Mouse (Mus musculus): ENCODE measurements around the gene Gon7. TPM values are rescaled to one million over a fixed set of nuclear protein-coding genes. Genes with fewer than 3 reads are reported as not detected.

The Gon7 gene
- polyA plus RNA-seq, 1 experiment from 2014 or later: 30.8 TPM

DNA sequence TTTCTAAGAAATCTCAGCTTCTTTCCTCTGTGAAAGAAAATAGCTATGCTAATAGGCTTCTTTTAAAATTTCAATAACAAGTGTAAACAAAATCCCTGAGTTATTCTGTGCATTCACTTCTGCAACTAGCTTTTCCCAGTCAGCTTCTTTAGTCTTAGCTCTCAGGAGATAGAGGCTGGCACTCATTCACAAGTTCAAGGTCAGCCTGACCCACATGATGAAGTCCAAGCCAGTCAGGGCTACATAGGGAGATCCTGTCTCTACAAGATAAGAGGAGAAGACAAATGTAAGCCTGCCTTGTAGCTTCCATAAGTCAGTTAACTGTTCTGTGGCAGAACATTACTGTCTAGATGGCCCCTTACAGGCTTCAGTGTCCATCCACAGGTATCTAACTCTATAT lies 6.1 kb upstream of the Gon7 start:
- no peak for ATAC-seq
- Histone ChIP-seq H3K9ac (no peak overlapping the region), H3K36me3 (peaks cover 12% of the 10 kb centered on the region; the same call in 1 of the 2 replicates), H3K4me3 (replicated peaks) (no peak overlapping the region), H3K9me3 (no peaks in the 10 kb centered on the region), H3K27ac (no peak overlapping the region), H3K4me1 (replicated peaks) (peaks cover 4% of the 10 kb centered on the region; the same call in 1 of the 2 replicates), H3K27me3 (replicated peaks) (no peaks in the 10 kb centered on the region), H3K4me2 (replicated peaks) (no peak overlapping the region)

DNA sequence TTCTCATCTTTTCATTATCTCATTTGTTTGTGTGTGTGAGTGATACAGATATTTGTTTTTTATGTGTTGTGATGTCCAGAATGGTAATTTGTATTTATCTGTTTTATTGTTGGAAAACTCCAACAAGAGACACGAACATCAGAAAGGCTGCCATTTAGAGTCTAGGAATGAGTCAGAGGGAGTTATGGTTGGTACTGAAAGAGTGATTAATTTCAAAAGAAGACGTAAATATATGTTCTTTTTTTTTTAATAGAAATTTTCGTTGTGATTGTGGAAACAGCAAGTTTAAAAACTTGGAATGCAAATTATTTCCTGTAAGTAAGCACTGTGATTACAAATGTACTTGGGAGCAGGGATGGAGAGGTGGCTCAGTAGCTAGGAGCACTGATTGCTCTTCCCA lies 4.1 kb upstream of the Gon7 start:
- WGBS: 88% methylated on average over 3 of the region's 3 CpGs
- no peak overlapping the region for H3K4me3 ChIP-seq (replicated peaks)
- H3K9me3 ChIP-seq: no peaks in the 10 kb centered on the region
- H3K9ac ChIP-seq: no peak overlapping the region
- H3K36me3 ChIP-seq: peaks cover 5% of the 10 kb centered on the region; the same call in 1 of the 2 replicates
- H3K4me2 ChIP-seq (replicated peaks): no peak overlapping the region
- H3K4me1 ChIP-seq (replicated peaks): peaks cover 6% of the 10 kb centered on the region; the same call in 1 of the 2 replicates
- H3K27me3 ChIP-seq (replicated peaks): no peaks in the 10 kb centered on the region
- no peak for ATAC-seq
- H3K27ac ChIP-seq: no peak overlapping the region

- 4% methylated on average over 5 of the region's 5 CpGs for WGBS
- Histone ChIP-seq H3K4me3 (replicated peaks) (peak overlapping the region; percentile 91), H3K4me2 (replicated peaks) (peak overlapping the region; percentile 79), H3K9ac (peak overlapping the region; percentile 88), H3K9me3 (no peaks in the 10 kb centered on the region), H3K27ac (0 out of 2 replicates have a peak overlapping the region, but pooled peaks have one; percentile 83), H3K36me3 (peaks cover 3% of the 10 kb centered on the region; the same call in 1 of the 2 replicates), H3K27me3 (replicated peaks) (no peaks in the 10 kb centered on the region), H3K4me1 (replicated peaks) (peaks cover 10% of the 10 kb centered on the region; the same call in 1 of the 2 replicates)
- no peak for ATAC-seq
Measured at GRCm38 (mm10) chr12:102758936-102759335, 1.3 kb upstream of the Gon7 start.

- ATAC-seq: no peak
- H3K27ac ChIP-seq: peak within 1 kb of the TSS; percentile 88
- H3K4me1 ChIP-seq (replicated peaks): peaks cover 10% of the 10 kb centered on the region; the same call in 1 of the 2 replicates
- under 1% methylated on average over 10 of the region's 10 CpGs for WGBS
- no peaks in the 10 kb centered on the region for H3K36me3 ChIP-seq
- H3K4me3 ChIP-seq (replicated peaks): peak within 1 kb of the TSS; percentile 91
- H3K27me3 ChIP-seq (replicated peaks): no peaks in the 10 kb centered on the region
- no peaks in the 10 kb centered on the region for H3K9me3 ChIP-seq
- H3K4me2 ChIP-seq (replicated peaks): peak within 1 kb of the TSS; percentile 79
- H3K9ac ChIP-seq: peak within 1 kb of the TSS; percentile 88
Measured at GRCm38 (mm10) chr12:102758403-102758756, 777 bp upstream of the Gon7 start, which contains the start of gene Gm20604. Gene Gm20604, minus strand, starts transcription at chr12:102758672.

GRCm38 (mm10) chr12:102757055-102757688 lies 431 bp downstream of the Gon7 start:
- peak; percentile 91 for ATAC-seq
- Histone ChIP-seq H3K4me3 (replicated peaks) (peak overlapping the region; percentile 91), H3K36me3 (no peaks in the 10 kb centered on the region), H3K4me2 (replicated peaks) (peak overlapping the region; percentile 65), H3K27me3 (replicated peaks) (no peaks in the 10 kb centered on the region), H3K9me3 (no peaks in the 10 kb centered on the region), H3K4me1 (replicated peaks) (peaks cover 10% of the 10 kb centered on the region; the same call in 1 of the 2 replicates), H3K9ac (peak overlapping the region; percentile 70), H3K27ac (peak overlapping the region; percentile 88)
- WGBS: 2% methylated on average over 46 of the region's 46 CpGs

- Histone ChIP-seq H3K36me3 (no peaks in the 10 kb centered on the region), H3K9ac (no peak overlapping the region), H3K4me2 (replicated peaks) (peak overlapping the region; percentile 65), H3K27me3 (replicated peaks) (no peaks in the 10 kb centered on the region), H3K4me3 (replicated peaks) (peak overlapping the region; percentile 91), H3K27ac (no peak overlapping the region), H3K9me3 (no peaks in the 10 kb centered on the region), H3K4me1 (replicated peaks) (peaks cover 10% of the 10 kb centered on the region; the same call in 1 of the 2 replicates)
- 73% methylated on average over 7 of the region's 7 CpGs for WGBS
- ATAC-seq: no peak
Measured at GRCm38 (mm10) chr12:102756304-102756703, 1.3 kb downstream of the Gon7 start.

GRCm38 (mm10) chr12:102748256-102748655 lies 9.3 kb downstream of the Gon7 start:
- ATAC-seq: no peak
- Histone ChIP-seq H3K4me2 (replicated peaks) (no peak overlapping the region), H3K4me3 (replicated peaks) (no peak overlapping the region), H3K9ac (no peak overlapping the region), H3K27me3 (replicated peaks) (no peaks in the 10 kb centered on the region), H3K9me3 (no peaks in the 10 kb centered on the region), H3K27ac (no peak overlapping the region), H3K4me1 (replicated peaks) (peaks cover 10% of the 10 kb centered on the region; the same call in 1 of the 2 replicates), H3K36me3 (peaks cover 12% of the 10 kb centered on the region; the same call in 1 of the 2 replicates)
- WGBS: 86% methylated on average over 3 of the region's 3 CpGs

GRCm38 (mm10) chr12:102744839-102745238 lies 12.8 kb downstream of the Gon7 start:
- WGBS: 57% methylated on average over 6 of the region's 6 CpGs
- no peak overlapping the region for H3K9ac ChIP-seq

GRCm38 (mm10) chr12:102743589-102744574 lies 13.7 kb downstream of the Gon7 start, which contains the start of the genes Moap1 and Tmem251:
Gene Moap1, minus strand, starts transcription at chr12:102743661.
Gene Tmem251, plus strand, starts transcription at chr12:102743762.
- WGBS: under 1% methylated on average over 61 of the region's 63 CpGs
- H3K36me3 ChIP-seq: peaks cover 7% of the 10 kb centered on the region; the same call in 1 of the 2 replicates
- H3K4me3 ChIP-seq (replicated peaks): peak within 1 kb of the TSS; percentile 93
- H3K27ac ChIP-seq: peak within 1 kb of the TSS; percentile 95
- ATAC-seq: peak; percentile 99
- H3K9me3 ChIP-seq: no peaks in the 10 kb centered on the region
- peaks cover 15% of the 10 kb centered on the region for H3K4me1 ChIP-seq (replicated peaks)
- H3K9ac ChIP-seq: peak within 1 kb of the TSS; percentile 85
- H3K27me3 ChIP-seq (replicated peaks): no peaks in the 10 kb centered on the region
- H3K4me2 ChIP-seq (replicated peaks): peak within 1 kb of the TSS; percentile 81

More at GRCm38 (mm10) chr12:102744839-102745238, 12.8 kb downstream of the Gon7 start:
- Histone ChIP-seq H3K4me2 (replicated peaks) (peak overlapping the region; percentile 81), H3K27me3 (replicated peaks) (no peaks in the 10 kb centered on the region), H3K9me3 (no peaks in the 10 kb centered on the region), H3K4me3 (replicated peaks) (0 out of 2 replicates have a peak overlapping the region, but pooled peaks have one; percentile 93), H3K4me1 (replicated peaks) (peaks cover 15% of the 10 kb centered on the region), H3K27ac (no peak overlapping the region), H3K36me3 (peaks cover 12% of the 10 kb centered on the region; the same call in 1 of the 2 replicates)
- ATAC-seq: no peak

DNA sequence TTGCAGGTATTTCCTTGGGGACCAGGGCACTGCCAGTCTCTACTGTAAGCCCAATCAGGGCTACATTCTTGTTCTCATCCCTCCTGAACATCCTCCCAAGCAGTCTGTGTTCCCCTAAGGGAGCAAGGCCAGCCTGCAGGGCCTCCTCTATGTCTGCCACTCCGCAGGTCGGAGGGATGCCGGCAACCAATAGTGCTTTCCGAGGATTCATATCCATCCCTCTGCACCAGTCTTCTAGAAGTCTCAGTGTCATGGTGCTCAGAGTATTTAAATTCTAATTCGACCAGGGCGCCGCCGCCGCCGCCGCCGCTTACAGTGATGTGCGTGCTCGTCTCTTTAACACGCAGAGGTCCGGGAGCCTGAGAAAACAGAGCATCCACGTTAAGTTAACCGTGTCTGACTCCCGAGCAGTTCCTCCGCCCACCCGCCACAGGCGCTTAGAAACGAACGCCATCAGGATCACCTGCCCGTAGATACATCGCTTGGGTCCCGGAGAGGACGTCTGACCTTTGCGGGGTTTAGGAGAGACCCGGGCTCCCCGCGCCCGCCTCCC lies 14.5 kb downstream of the Gon7 start:
- 0 out of 2 replicates have a peak, but pooled peaks cover 3% of the 10 kb centered on the region for H3K36me3 ChIP-seq
- no peak; the same call in 1 of the 2 replicates for ATAC-seq
- H3K4me3 ChIP-seq (replicated peaks): peak overlapping the region; percentile 93
- H3K9me3 ChIP-seq: no peaks in the 10 kb centered on the region
- peaks cover 15% of the 10 kb centered on the region for H3K4me1 ChIP-seq (replicated peaks)
- WGBS: under 1% methylated on average over 33 of the region's 33 CpGs
- H3K27me3 ChIP-seq (replicated peaks): no peaks in the 10 kb centered on the region
- peak overlapping the region; percentile 81 for H3K4me2 ChIP-seq (replicated peaks)
- peak overlapping the region; percentile 85 for H3K9ac ChIP-seq
- peak overlapping the region; percentile 95 for H3K27ac ChIP-seq

- no peaks in the 10 kb centered on the region for H3K9me3 ChIP-seq
- H3K4me1 ChIP-seq (replicated peaks): peaks cover 15% of the 10 kb centered on the region
- H3K27ac ChIP-seq: no peak overlapping the region
- no peak overlapping the region for H3K4me2 ChIP-seq (replicated peaks)
- 70% methylated on average over 7 of the region's 7 CpGs for WGBS
- no peak overlapping the region for H3K4me3 ChIP-seq (replicated peaks)
- H3K36me3 ChIP-seq: no peaks in the 10 kb centered on the region
- H3K9ac ChIP-seq: no peak overlapping the region
- ATAC-seq: no peak
- H3K27me3 ChIP-seq (replicated peaks): no peaks in the 10 kb centered on the region
Measured at GRCm38 (mm10) chr12:102742056-102742455, 15.5 kb downstream of the Gon7 start.

All from intestine, embryonic 15.5 days (tissue).